Mouse (Mus musculus): Measurements from ENCODE around the gene Mroh2a. TPM values are rescaled to one million over a fixed set of nuclear protein-coding genes. Genes with fewer than 3 reads are reported as not detected.

Gene Mroh2a
- polyA plus RNA-seq, 1 experiment, result 3.9 TPM

GRCm38 (mm10) chr1:88300301-88301050 is 73.7 kb downstream of the Mroh2a start:
- Histone ChIP-seq H3K27ac (ENCODE audit: control insufficient read depth, insufficient read depth, low read depth, low read length, poor library complexity) (no peak overlapping the region), H3K4me3 (replicated peaks; ENCODE audit: control insufficient read depth, low read depth, low read length) (no peak overlapping the region), H3K4me1 (ENCODE audit: control insufficient read depth, insufficient read depth, low read length) (no peaks in the 10 kb centered on the region)
- TF ChIP-seq POLR2A (IDR thresholded peaks at IDR 0.05; ENCODE audit: borderline replicate concordance, control insufficient read depth, low read depth, low read length) (no peak), CTCF (IDR thresholded peaks at IDR 0.05; ENCODE audit: control insufficient read depth, insufficient read depth, low read length) (no peak)
- 34% methylated on average over 5 of the region's 5 CpGs for WGBS

- 62% methylated on average over 9 of the region's 9 CpGs for WGBS
- Histone ChIP-seq H3K27ac (ENCODE audit: control insufficient read depth, insufficient read depth, low read depth, low read length, poor library complexity) (no peak overlapping the region), H3K4me3 (replicated peaks; ENCODE audit: control insufficient read depth, low read depth, low read length) (no peak overlapping the region), H3K4me1 (ENCODE audit: control insufficient read depth, insufficient read depth, low read length) (no peaks in the 10 kb centered on the region)
- TF ChIP-seq POLR2A (IDR thresholded peaks at IDR 0.05; ENCODE audit: borderline replicate concordance, control insufficient read depth, low read depth, low read length), result no peak
- TF ChIP-seq CTCF (IDR thresholded peaks at IDR 0.05; ENCODE audit: control insufficient read depth, insufficient read depth, low read length), result no peak
Observed at GRCm38 (mm10) chr1:88301121-88302014, 74.6 kb downstream of the Mroh2a start.

GRCm38 (mm10) chr1:88302057-88302740 is 75.4 kb downstream of the Mroh2a start:
- Histone ChIP-seq H3K4me3 (replicated peaks; ENCODE audit: control insufficient read depth, low read depth, low read length) (no peak overlapping the region), H3K27ac (ENCODE audit: control insufficient read depth, insufficient read depth, low read depth, low read length, poor library complexity) (no peak overlapping the region), H3K4me1 (ENCODE audit: control insufficient read depth, insufficient read depth, low read length) (no peaks in the 10 kb centered on the region)
- 59% methylated on average over 14 of the region's 14 CpGs for WGBS
- TF ChIP-seq POLR2A (IDR thresholded peaks at IDR 0.05; ENCODE audit: borderline replicate concordance, control insufficient read depth, low read depth, low read length) (no peak), CTCF (IDR thresholded peaks at IDR 0.05; ENCODE audit: control insufficient read depth, insufficient read depth, low read length) (no peak)

GRCm38 (mm10) chr1:88303762-88304161 is 77.0 kb downstream of the Mroh2a start:
- 57% methylated on average over 6 of the region's 6 CpGs for WGBS
- Histone ChIP-seq H3K4me3 (replicated peaks; ENCODE audit: control insufficient read depth, low read depth, low read length) (no peak overlapping the region), H3K4me1 (ENCODE audit: control insufficient read depth, insufficient read depth, low read length) (no peaks in the 10 kb centered on the region), H3K27ac (ENCODE audit: control insufficient read depth, insufficient read depth, low read depth, low read length, poor library complexity) (no peak overlapping the region)
- TF ChIP-seq CTCF (IDR thresholded peaks at IDR 0.05; ENCODE audit: control insufficient read depth, insufficient read depth, low read length) (no peak), POLR2A (IDR thresholded peaks at IDR 0.05; ENCODE audit: borderline replicate concordance, control insufficient read depth, low read depth, low read length) (no peak)

- H3K4me1 ChIP-seq (ENCODE audit: control insufficient read depth, insufficient read depth, low read length), result no peaks in the 10 kb centered on the region
- no peak for TF ChIP-seq POLR2A (IDR thresholded peaks at IDR 0.05; ENCODE audit: borderline replicate concordance, control insufficient read depth, low read depth, low read length)
- TF ChIP-seq CTCF (IDR thresholded peaks at IDR 0.05; ENCODE audit: control insufficient read depth, insufficient read depth, low read length), result no peak
- no peak overlapping the region for H3K27ac ChIP-seq (ENCODE audit: control insufficient read depth, insufficient read depth, low read depth, low read length, poor library complexity)
- 53% methylated on average over 8 of the region's 8 CpGs for WGBS
- H3K4me3 ChIP-seq (replicated peaks; ENCODE audit: control insufficient read depth, low read depth, low read length), result no peak overlapping the region
Observed at GRCm38 (mm10) chr1:88304261-88304985, 77.6 kb downstream of the Mroh2a start.

- TF ChIP-seq POLR2A (IDR thresholded peaks at IDR 0.05; ENCODE audit: borderline replicate concordance, control insufficient read depth, low read depth, low read length), result no peak
- no peak for TF ChIP-seq CTCF (IDR thresholded peaks at IDR 0.05; ENCODE audit: control insufficient read depth, insufficient read depth, low read length)
- 39% methylated on average over 6 of the region's 6 CpGs for WGBS
- H3K4me1 ChIP-seq (ENCODE audit: control insufficient read depth, insufficient read depth, low read length), result no peaks in the 10 kb centered on the region
- H3K4me3 ChIP-seq (replicated peaks; ENCODE audit: control insufficient read depth, low read depth, low read length), result no peak overlapping the region
- no peak overlapping the region for H3K27ac ChIP-seq (ENCODE audit: control insufficient read depth, insufficient read depth, low read depth, low read length, poor library complexity)
Observed at GRCm38 (mm10) chr1:88305018-88305795, 78.4 kb downstream of the Mroh2a start.

GRCm38 (mm10) chr1:88306543-88306942 is 79.8 kb downstream of the Mroh2a start:
- WGBS, result 57% methylated on average over 1 of the region's 1 CpGs
- H3K4me3 ChIP-seq (replicated peaks; ENCODE audit: control insufficient read depth, low read depth, low read length), result no peak overlapping the region
- TF ChIP-seq CTCF (IDR thresholded peaks at IDR 0.05; ENCODE audit: control insufficient read depth, insufficient read depth, low read length) (no peak), POLR2A (IDR thresholded peaks at IDR 0.05; ENCODE audit: borderline replicate concordance, control insufficient read depth, low read depth, low read length) (no peak)
- no peaks in the 10 kb centered on the region for H3K4me1 ChIP-seq (ENCODE audit: control insufficient read depth, insufficient read depth, low read length)
- H3K27ac ChIP-seq (ENCODE audit: control insufficient read depth, insufficient read depth, low read depth, low read length, poor library complexity), result no peak overlapping the region
